Mouse (Mus musculus) T-helper 2 cell (primary cell): ENCODE data around the gene Dcakd.

Experiments
- in situ Hi-C: fragments of 300-600 bp; cut with MboI, MseI; formaldehyde crosslinking; loops from one replicate; pipeline ENCODE4 v1.15.1; 2025; ENCODE audit warnings: high pct_unique_total_duplicates

The Dcakd gene

GRCm38 (mm10) chr11:102946265-102946991, 81.7 kb downstream of the Dcakd start, which contains the start of gene C1ql1:
C1ql1 (minus strand) TSS chr11:102946688.
- in situ Hi-C loops: loop anchor here (10.0 kb wide), 1 partner anchor 612 kb away; no protein-coding TSS in a partner anchor

DNA sequence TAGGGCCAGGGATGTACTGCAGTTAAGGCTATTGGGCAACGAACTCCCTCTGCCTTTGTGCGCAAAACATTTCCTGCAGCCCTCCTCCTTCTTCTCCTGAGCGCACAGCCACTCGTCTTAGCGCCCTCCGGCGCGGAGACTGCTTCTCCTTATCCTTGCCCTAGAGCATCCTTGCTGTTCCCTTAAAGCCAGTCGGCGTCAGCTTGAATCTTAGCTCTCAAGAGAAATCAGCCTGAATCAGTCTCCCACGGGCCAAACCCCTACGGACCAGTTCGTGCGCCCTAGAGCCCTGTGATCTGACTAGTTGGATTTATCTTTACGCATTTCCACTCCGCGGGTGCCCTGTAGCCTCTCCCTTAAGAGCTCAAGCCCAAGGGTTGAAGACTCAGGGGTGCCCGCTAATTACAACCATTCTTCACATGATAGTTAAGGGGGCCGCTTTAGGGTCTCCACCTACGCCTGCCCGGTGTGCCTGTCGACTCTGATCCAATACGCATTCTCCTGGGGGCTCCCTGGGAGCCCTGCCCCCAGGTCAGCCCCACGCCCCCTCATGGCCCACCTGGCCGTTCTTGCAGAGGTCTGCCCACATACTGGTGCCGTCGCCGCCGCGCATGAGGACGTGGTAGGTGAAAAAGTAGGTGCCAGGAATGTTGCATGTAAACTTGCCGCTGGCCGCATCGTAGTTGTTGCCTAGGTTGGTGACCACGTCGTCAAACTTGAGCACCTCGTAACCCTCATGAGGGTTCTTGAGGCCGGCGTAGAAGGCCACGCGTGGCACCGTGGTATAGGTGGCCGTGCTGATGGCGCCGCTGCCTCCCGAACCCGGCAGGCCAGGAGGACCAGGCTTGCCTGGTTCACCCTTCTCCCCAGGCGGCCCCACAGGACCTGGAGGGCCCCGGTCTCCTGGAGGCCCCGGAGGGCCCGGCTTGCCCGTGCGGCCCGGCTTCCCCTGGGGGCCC, 82.5 kb downstream of the Dcakd start:
- in situ Hi-C loops: loop anchor here (10.0 kb wide), 1 partner anchor 611 kb away; no protein-coding TSS in a partner anchor
